Mouse (Mus musculus) midbrain, embryonic 10.5 days (tissue): ENCODE measurements around the gene Chrm5. TPM values are rescaled to one million over a fixed set of nuclear protein-coding genes. Genes with fewer than 3 reads are reported as not detected.
A peak's percentile ranks its signal among the peaks of the same experiment; 100 is the strongest.
"Not testable (repeated sequence)": the region's sequence is repeated elsewhere in the genome, so short reads cannot be mapped to it uniquely, and the experiment has no call there.

Experiments
- DNase-seq: peaks from one replicate; pipeline ENCODE4 v3.0.0-alpha.2; 2017; ENCODE audit warnings: low spot score
- H3K27ac ChIP-seq: fragments of 300-500 bp; sonication (generic); replicated peaks from 2 replicates; pipeline ENCODE4 v1.5.1; 2016; ENCODE audit warnings: mild to moderate bottlenecking
- H3K27me3 ChIP-seq: fragments of 300-500 bp; sonication (generic); 2 replicates; pipeline ENCODE4 v1.6.1; 2016; ENCODE audit warnings: low read depth, mild to moderate bottlenecking; ENCODE audit not compliant: poor library complexity, severe bottlenecking
- H3K36me3 ChIP-seq: fragments of 300-500 bp; sonication (generic); 2 replicates; pipeline ENCODE4 v1.6.1; 2016; ENCODE audit warnings: mild to moderate bottlenecking, moderate library complexity
- H3K4me1 ChIP-seq: fragments of 300-500 bp; sonication (generic); 2 replicates; pipeline ENCODE4 v1.6.1; 2016
- H3K4me3 ChIP-seq: fragments of 300-500 bp; sonication (generic); 2 replicates; pipeline ENCODE4 v1.5.1; 2016; ENCODE audit warnings: mild to moderate bottlenecking, moderate library complexity
- H3K9me3 ChIP-seq: fragments of 300-500 bp; sonication (generic); replicated peaks from 2 replicates; pipeline ENCODE4 v1.6.1; 2016; ENCODE audit warnings: mild to moderate bottlenecking
- WGBS: fragments of 180-500 bp; shearing (Covaris S2); methylation state at CpG from one replicate; pipeline ENCODE4 v1.1.7; 2016; 5-methylcytosine and 5-hydroxymethylcytosine counted together
- polyA plus RNA-seq: library from polyadenylated mRNA; unstranded; fragments of >200 nt; fragmentation: Nextera tagmentation; extraction: Ambion mirVana; gene quantifications from 2 replicates; pipeline ENCODE4 v1.2.1, GENCODE M21; 2016

Chrm5 gene
- polyA plus RNA-seq, 1 experiment from 2014 or later = not detected

DNA sequence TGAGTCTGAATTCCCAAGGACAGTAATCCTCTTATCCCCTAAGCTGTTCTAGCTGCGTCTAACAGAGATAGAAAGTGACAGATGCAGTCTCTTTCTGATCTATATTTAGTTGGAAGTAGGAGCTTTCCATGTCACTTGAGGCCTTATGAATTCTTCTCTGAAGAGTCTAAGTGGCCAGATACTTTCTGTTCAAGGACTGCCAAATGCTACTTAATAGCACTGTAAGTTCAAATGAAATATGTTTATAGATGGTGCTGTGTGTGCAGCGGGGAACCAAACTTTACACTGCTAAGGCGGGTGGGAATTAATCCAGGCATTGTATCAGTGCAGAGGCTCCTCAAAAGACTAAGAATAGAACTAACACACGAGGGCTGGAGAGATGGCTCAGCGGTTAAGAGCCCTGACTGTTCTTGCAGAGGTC, 9.6 kb downstream of the Chrm5 start:
- DNase-seq = no peak
- Histone ChIP-seq H3K27me3 (no peaks in the 10 kb centered on the region), H3K36me3 (peaks cover 41% of the 10 kb centered on the region), H3K4me1 (peaks cover 11% of the 10 kb centered on the region; the same call in 1 of the 2 replicates), H3K4me3 (no peak overlapping the region), H3K9me3 (no peaks in the 10 kb centered on the region), H3K27ac (no peak overlapping the region)
- 38% methylated on average over 5 of the region's 5 CpGs for WGBS

DNA sequence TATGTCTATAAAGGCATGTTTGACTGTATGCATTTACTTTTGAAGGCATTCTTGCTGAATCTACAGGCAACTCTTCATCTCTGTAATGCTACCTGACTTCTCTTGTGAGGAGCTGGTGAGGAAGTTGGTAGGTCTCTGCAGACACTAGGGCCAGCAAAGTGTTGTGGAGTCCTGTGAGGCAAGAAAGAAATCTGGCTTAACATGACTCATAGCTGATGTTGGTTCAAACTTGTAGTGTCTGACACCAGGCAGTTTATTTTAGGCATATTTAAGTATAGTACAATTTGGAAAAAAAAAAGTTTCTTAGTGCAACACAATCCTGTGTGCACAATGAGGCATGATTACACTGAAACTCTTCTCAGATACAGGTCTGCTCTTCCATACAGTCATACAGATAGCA, 11.0 kb downstream of the Chrm5 start:
- no peaks in the 10 kb centered on the region for H3K27me3 ChIP-seq
- DNase-seq = no peak
- peaks cover 54% of the 10 kb centered on the region for H3K36me3 ChIP-seq
- peaks cover 11% of the 10 kb centered on the region; the same call in 1 of the 2 replicates for H3K4me1 ChIP-seq
- H3K9me3 ChIP-seq = no peaks in the 10 kb centered on the region
- H3K27ac ChIP-seq = no peak overlapping the region
- H3K4me3 ChIP-seq = no peak overlapping the region

DNA sequence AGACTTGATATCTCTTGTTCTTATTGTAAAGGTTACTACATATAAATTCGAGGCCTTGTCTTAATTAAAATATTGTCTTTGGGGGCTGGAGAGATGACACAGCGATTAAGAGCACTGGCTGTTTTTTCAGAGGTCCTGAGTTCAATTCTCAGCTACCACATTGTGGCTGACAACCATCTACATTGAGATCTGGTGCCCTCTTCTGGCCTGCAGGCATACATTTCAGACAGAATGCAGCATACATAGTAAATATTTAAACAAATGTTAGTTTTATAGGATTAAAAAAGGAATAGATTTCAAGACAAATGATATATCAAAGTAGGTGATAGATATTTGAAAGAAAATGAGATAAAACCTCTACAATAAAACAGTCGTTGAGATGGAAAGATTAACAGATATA, 20.0 kb downstream of the Chrm5 start:
- WGBS = 92% methylated on average over 3 of the region's 3 CpGs
- Histone ChIP-seq H3K36me3 (peaks cover 58% of the 10 kb centered on the region), H3K9me3 (no peaks in the 10 kb centered on the region), H3K27me3 (no peaks in the 10 kb centered on the region), H3K27ac (no peak overlapping the region), H3K4me1 (peaks cover 10% of the 10 kb centered on the region), H3K4me3 (no peak overlapping the region)
- no peak for DNase-seq

GRCm38 (mm10) chr2:112454862-112455564, 25.6 kb downstream of the Chrm5 start, which contains the start of gene Emc7:
Emc7 (plus strand) TSS chr2:112454997.
- DNase-seq = peak; percentile 96
- Histone ChIP-seq H3K27me3 (no peaks in the 10 kb centered on the region), H3K4me1 (peaks cover 16% of the 10 kb centered on the region), H3K4me3 (peak within 1 kb of the TSS; percentile 76), H3K9me3 (no peaks in the 10 kb centered on the region), H3K27ac (peak within 1 kb of the TSS; percentile 90), H3K36me3 (peaks cover 11% of the 10 kb centered on the region)
- under 1% methylated on average over 49 of the region's 49 CpGs for WGBS

- Histone ChIP-seq H3K4me3 (peak overlapping the region; percentile 76), H3K27me3 (no peaks in the 10 kb centered on the region), H3K9me3 (no peaks in the 10 kb centered on the region), H3K27ac (peak overlapping the region; percentile 90), H3K36me3 (peaks cover 4% of the 10 kb centered on the region), H3K4me1 (peaks cover 16% of the 10 kb centered on the region)
- 31% methylated on average over 17 of the region's 17 CpGs for WGBS
- no peak for DNase-seq
These were observed 26.3 kb downstream of the Chrm5 start for GRCm38 (mm10) chr2:112454125-112454861.

GRCm38 (mm10) chr2:112452513-112452912, 28.1 kb downstream of the Chrm5 start:
- H3K27me3 ChIP-seq = not testable (repeated sequence)

GRCm38 (mm10) chr2:112449597-112450296, 30.8 kb downstream of the Chrm5 start:
- Histone ChIP-seq H3K36me3 (no peaks in the 10 kb centered on the region), H3K9me3 (no peaks in the 10 kb centered on the region), H3K27me3 (no peaks in the 10 kb centered on the region), H3K4me1 (peaks cover 4% of the 10 kb centered on the region; the same call in 1 of the 2 replicates), H3K27ac (no peak overlapping the region), H3K4me3 (no peak overlapping the region)
- 34% methylated on average over 4 of the region's 4 CpGs for WGBS
- DNase-seq = no peak

More at GRCm38 (mm10) chr2:112452513-112452912, 28.1 kb downstream of the Chrm5 start:
- H3K4me3 ChIP-seq, H3K36me3 ChIP-seq, H3K9me3 ChIP-seq, H3K27ac ChIP-seq, DNase-seq: not testable (repeated sequence)
- H3K4me1 ChIP-seq = peaks cover 16% of the 10 kb centered on the region

DNA sequence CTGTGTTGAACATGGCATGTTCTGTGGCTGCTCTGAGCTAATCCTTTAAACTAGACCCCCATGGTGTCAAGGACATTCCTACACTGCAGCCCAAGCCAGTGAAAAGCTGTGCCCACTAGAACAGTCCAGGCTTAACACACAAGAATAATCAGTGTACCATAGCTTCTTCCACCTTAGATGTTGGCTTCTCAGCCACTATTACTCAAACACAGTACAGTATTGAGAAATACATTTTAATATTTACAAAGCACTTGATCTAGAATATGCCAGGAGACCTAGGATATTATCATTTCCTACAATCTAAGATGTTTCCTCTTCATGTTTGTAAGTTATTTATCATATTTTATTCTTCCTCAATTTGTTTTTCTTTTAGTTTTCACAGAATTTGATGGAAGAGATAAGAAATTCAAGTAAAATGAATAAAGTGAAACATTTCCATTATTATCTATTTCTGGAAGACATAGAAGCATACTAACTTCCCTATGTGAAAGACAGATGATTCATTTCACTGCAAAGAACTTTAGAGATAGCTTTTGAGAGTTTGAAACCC, 32.0 kb downstream of the Chrm5 start:
- Histone ChIP-seq H3K27ac (no peak overlapping the region), H3K4me3 (no peak overlapping the region), H3K36me3 (no peaks in the 10 kb centered on the region), H3K27me3 (no peaks in the 10 kb centered on the region), H3K4me1 (no peaks in the 10 kb centered on the region), H3K9me3 (no peaks in the 10 kb centered on the region)
- no peak for DNase-seq

- not testable (repeated sequence) for H3K27ac ChIP-seq, H3K36me3 ChIP-seq, H3K9me3 ChIP-seq, H3K27me3 ChIP-seq, H3K4me3 ChIP-seq, H3K4me1 ChIP-seq, DNase-seq
- WGBS = 80% methylated on average over 4 of the region's 4 CpGs
These were observed 32.5 kb downstream of the Chrm5 start for GRCm38 (mm10) chr2:112448046-112448445.

- H3K9me3 ChIP-seq = no peaks in the 10 kb centered on the region
- no peak overlapping the region for H3K4me3 ChIP-seq
- H3K27me3 ChIP-seq = no peaks in the 10 kb centered on the region
- no peak for DNase-seq
- no peaks in the 10 kb centered on the region for H3K4me1 ChIP-seq
- H3K27ac ChIP-seq = no peak overlapping the region
- no peaks in the 10 kb centered on the region for H3K36me3 ChIP-seq
These were observed 35.1 kb downstream of the Chrm5 start for GRCm38 (mm10) chr2:112445511-112445910.

DNA sequence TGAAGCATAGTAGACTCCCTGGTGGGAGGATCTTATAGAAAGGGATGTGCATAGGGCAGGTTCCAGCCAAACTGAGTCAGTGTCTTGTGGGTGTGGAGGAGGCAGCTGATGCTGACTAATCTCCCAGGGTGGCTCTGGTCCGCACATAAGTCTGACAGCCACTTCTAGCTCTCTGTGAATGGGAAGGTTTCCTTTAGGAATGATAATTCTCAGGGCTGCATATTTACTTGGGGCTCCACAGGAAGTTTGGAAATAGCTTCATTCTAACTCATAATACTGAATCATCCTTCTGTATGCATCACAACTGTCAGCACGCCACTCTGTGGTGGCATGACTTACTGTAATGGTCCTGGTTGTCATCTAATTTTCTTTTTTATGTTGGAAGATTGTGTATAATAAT, 37.1 kb downstream of the Chrm5 start:
- no peak overlapping the region for H3K4me3 ChIP-seq
- H3K36me3 ChIP-seq = no peaks in the 10 kb centered on the region
- H3K9me3 ChIP-seq = no peaks in the 10 kb centered on the region
- no peaks in the 10 kb centered on the region for H3K27me3 ChIP-seq
- no peak for DNase-seq
- no peak overlapping the region for H3K27ac ChIP-seq
- 66% methylated on average over 2 of the region's 2 CpGs for WGBS
- no peaks in the 10 kb centered on the region for H3K4me1 ChIP-seq

- H3K4me1 ChIP-seq = no peaks in the 10 kb centered on the region
- H3K27ac ChIP-seq = no peak overlapping the region
- no peaks in the 10 kb centered on the region for H3K36me3 ChIP-seq
- no peak for DNase-seq
- H3K27me3 ChIP-seq = no peaks in the 10 kb centered on the region
- 88% methylated on average over 2 of the region's 2 CpGs for WGBS
- no peaks in the 10 kb centered on the region for H3K9me3 ChIP-seq
- no peak overlapping the region for H3K4me3 ChIP-seq
These were observed 43.0 kb downstream of the Chrm5 start for GRCm38 (mm10) chr2:112437589-112437988.
